Mouse (Mus musculus) neural tube, embryonic 10.5 days (tissue): ENCODE measurements around the gene Tmigd1.
"Not testable (repeated sequence)": the region's sequence is repeated elsewhere in the genome, so short reads cannot be mapped to it uniquely, and the experiment has no call there.

Experiments
- DNase-seq: peaks from one replicate; pipeline ENCODE4 v3.0.0-alpha.2; 2017; ENCODE audit warnings: low spot score; ENCODE audit errors: extremely low spot score

Tmigd1 gene

GRCm38 (mm10) chr11:76898751-76899150, 3.2 kb upstream of the Tmigd1 start:
- no peak for DNase-seq

DNA sequence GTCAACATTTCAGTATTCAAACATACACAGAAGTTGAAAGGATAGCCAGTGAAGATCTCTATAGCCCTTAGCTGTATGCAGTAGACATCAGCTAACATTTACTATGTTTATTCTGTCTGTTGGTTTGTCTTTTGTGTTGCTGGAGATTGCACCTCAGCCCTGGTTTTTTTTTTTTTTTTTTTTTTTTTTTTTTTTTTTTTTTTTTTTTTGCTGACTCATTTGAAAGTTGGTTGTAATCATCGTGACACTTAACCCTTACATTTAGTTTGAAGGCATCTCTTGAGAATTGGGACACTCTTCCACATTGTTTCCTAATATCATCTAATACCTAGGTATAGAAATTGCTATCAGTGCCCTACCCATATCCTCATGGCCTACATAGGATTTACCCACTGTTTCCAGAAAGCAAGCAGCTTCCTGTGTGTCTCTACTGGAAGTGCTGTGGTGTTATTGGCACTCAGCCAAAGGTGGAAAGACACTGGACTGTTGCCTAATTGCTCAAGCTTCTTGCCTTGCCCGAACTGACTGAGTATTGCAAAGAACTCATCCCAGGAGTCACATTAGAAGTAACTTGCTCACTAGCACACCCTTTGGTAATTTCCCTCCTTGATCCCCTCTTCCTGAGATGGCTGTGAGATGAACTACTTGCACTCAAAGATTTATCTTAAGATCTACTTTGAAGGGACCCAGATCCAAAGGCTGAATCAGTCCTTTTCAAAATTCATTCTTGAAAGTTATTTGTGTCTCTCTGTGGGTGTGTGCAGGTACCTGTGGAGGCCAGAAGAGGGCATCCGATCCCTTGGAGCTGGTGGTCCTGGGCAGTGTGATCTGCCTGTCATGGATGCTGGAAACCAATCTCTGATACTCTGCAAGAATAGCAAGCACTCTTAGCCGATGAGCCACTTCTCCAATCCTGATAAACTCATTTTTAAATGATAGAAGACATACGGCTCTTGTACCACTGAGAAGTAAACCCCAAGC, 1.9 kb upstream of the Tmigd1 start:
- DNase-seq = no peak

DNA sequence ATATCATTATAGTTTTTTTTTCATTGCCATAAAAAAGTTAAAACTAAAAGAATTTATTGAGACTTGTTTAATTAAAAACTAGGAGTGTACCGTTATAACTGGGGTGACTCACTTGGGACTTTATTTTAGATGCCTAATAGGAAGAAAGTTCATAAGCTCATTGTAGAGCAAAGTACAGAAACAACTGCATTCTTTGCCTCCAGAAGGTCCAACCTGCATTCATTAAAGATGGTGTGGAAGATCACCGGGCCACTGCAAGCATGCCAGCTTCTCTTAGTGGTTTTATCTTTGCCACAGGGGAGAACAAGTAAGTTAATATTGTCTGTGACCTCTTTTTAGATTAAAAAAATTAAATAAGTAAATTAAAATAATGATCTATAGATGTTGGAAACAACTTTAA, 2.4 kb downstream of the Tmigd1 start:
- no peak for DNase-seq

- no peak for DNase-seq
These were observed 6.7 kb downstream of the Tmigd1 start for GRCm38 (mm10) chr11:76908651-76909050.

GRCm38 (mm10) chr11:76911325-76912054, 9.5 kb downstream of the Tmigd1 start:
- DNase-seq = no peak

DNA sequence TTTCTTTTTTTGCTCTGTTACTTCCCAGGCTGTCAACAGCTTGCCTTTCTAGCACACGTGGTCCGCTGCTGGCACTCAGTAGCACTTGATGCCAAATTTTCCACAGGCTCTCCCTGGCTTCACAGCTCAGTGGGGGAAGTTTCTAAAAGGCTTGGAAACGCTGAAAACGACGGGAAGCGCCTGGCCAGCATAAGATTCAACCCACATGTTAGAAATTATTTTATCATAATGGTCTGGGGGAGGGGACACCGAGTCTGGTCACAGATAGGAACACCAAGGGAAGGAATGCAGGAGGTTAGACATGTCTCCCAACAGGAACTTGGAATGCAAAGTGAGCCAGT, 10.1 kb downstream of the Tmigd1 start:
- DNase-seq = no peak

DNA sequence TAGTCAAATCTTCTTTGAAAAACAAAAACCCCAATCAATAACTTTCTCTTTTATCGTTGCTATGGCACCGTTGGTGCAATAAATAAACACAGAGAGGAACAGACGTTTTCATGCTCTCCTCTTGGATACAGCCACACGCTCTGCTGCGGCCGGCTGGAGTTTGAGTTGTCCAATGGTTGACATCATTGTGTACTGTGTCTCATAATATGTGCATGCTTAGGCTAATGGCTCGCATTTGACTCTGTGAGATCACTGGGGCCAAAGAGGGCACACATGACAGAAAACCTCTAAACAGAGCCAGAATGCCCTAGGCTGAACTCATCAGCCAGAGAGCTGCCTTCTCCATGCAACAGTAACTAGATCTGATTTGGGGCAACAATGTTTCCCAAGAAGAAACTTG, 12.4 kb downstream of the Tmigd1 start:
- no peak for DNase-seq

- no peak for DNase-seq
These were observed 14.7 kb downstream of the Tmigd1 start for GRCm38 (mm10) chr11:76916539-76917229.

DNA sequence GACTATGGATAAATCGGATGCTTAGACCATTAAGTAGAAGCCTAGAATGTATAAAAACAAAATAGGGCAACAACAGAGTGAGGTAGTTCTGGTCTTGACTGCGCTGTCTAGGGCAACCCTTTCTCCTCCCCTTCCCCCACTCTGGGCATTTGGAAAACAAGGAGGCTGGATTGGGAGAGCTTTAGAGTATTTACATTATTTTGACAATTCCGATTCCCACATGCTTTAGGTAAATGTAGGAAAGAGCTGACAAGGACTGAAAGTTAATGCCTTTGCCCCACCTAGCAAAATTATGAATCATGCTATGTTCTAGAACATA, 15.2 kb downstream of the Tmigd1 start:
- no peak for DNase-seq

GRCm38 (mm10) chr11:76920607-76921006, 18.6 kb downstream of the Tmigd1 start:
- no peak for DNase-seq

DNA sequence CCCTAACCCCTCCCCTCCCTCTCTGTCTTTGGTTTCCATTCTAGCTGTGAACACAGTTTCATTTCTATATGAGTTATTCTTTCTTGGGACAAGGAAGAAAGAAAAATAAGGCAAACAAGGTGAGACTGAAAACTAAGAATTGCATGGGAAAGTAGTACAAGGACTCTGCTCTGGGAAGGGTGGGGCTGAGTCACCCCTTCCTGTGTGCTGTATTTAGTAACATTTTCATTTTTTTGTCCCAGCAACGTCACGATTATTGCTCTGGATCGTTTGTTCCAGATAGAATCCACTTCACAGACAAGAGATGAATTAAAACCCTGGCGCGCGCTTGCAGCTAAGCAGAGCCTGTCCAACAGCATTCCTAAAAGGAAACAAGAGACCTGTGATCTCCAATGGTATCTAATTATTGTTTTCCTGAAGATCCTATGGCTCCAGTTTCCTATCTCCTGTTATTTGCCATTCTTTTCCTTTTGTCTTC, 22.8 kb downstream of the Tmigd1 start, which contains the start of gene Blmh:
Gene Blmh, plus strand, starts transcription at position 51 of the 478 bp plus-strand sequence.
- no peak for DNase-seq

DNA sequence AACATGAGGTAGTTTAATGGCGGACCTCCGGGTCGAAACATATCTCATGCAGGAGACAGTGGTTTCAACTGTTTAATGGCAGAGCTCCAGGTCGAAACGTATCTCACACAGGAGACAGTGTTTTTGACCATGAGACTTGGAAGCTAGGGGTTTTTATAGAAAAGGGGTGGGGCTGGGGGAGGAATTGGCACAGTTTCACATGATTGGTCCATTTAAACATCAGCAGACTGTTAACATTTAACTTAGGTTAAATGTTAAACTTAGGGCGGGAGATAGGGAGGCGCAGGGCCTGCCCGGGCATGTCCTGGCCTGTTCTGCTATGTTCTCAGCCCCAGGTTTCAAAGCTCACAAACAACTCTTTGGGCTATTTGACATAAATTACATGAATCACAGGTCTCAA, 26.6 kb downstream of the Tmigd1 start:
- not testable (repeated sequence) for DNase-seq

DNA sequence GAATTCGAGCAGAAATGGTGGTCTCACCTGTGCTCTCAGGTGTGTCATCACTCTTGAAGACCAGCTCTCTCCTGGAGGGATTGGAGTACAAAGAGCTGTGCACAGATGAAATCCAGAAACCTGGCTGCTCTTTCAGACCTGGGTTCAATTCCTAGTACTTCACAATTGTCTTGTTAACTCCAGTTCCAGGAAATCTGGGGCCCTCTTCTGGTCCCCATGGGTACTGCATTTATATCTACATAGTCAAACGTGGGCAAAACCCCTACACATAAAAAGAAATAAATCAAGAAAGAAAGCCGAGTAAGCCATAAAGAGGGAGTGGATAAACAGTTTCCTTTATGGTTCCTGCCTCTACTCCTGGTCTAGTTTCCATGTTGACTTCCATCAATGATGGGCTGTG, 31.2 kb downstream of the Tmigd1 start:
- no peak for DNase-seq

DNA sequence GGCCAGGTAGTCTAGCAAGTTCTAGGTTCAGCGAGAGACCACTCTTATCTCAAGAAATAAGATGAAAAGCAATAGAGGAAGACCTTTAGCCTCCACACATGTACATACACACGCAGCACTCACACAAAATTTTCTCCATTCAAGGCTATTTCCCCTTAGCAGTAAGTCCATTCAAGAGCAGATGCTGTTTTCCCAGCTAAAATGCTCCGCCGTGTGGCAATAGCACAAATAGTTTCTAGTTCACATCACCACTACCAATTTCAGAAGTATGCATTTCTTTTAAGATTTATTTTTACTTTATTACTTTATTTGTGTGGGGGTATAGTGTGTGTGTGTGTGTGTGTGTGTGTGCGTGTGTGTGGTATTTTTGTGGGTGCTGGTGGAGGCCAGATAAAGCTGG, 34.6 kb downstream of the Tmigd1 start:
- DNase-seq = no peak

GRCm38 (mm10) chr11:76944839-76945238, 42.9 kb downstream of the Tmigd1 start:
- no peak for DNase-seq

DNA sequence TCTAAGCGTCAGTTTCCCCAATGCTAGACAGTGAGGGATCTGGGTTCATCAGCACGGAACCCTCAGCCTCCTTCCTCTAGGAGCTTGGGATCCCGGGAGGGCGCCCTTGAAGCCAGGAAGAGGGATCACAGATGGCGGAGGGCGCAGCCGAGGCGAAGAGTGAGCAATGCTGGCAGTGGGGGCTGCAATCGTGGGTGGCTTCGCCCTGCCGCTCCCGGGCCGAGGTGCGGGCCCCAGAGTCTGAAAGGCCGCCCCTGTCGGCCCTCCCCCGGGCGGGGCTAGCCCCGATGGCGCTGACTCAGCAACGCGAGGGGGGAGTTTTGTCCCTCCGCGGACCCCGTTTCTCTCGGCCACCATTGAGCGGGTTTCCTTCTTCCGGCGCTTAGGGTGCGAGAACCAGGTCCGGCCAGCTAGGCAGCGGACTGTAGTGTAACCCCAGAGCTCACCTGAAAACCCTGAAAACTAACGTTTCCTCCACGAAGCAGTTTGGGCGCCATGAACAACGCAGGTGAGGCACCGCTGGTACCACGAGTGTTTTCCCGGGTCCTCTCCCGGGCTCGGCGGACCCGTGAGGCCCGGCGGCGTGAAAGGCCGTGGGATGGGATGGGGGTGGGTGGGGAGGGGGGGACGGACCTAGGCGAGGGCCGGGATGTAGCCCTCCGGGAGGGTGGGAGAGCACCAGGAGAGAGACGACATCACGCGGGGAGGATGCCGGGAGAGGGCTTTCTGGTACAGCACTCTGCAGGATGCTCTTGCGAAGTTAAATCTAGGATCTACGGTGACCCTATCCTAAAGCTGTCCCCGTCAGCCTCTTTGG, 43.6 kb downstream of the Tmigd1 start:
- peak; percentile 94 for DNase-seq

- peak; percentile 36 for DNase-seq
These were observed 44.2 kb downstream of the Tmigd1 start for GRCm38 (mm10) chr11:76946203-76946585.

GRCm38 (mm10) chr11:76953536-76953935, 51.6 kb downstream of the Tmigd1 start:
- DNase-seq = no peak

DNA sequence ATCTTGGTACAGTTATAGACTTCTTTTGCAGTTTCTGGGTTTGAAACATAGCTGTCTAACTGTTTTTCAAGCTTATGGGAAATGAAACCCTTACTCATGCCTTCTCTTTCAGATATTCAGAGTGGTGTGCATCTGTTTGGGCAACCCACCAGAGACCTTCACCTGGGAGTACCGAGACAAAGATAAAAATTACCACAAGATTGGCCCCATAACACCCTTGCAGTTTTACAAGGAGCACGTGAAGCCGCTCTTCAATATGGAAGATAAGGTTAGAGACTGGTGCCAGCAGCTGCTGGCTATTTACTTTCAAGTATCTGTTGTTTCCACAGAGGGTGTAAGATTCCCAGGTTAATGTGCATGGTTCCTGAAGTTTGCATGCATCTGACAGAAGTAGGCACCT, 63.7 kb downstream of the Tmigd1 start:
- no peak for DNase-seq
